Mouse (Mus musculus): Measurements from ENCODE around the gene Hdac9.

- TF ChIP-seq MYOD1 (IDR thresholded peaks at IDR 0.05; ENCODE audit: control insufficient read depth, insufficient read length, low read depth) (peak; percentile 12), CTCF (IDR thresholded peaks at IDR 0.05; ENCODE audit: control insufficient read depth, insufficient read depth, insufficient read length) (no peak), MAX (IDR thresholded peaks at IDR 0.05) (peak; percentile 63), MYOG (IDR thresholded peaks at IDR 0.05; ENCODE audit: control insufficient read depth, extremely low read depth, insufficient read length) (no peak), USF1 (IDR thresholded peaks at IDR 0.05; ENCODE audit: low read depth) (no peak), CEBPB (IDR thresholded peaks at IDR 0.05; ENCODE audit: low read depth) (no peak)
Observed at GRCm38 (mm10) chr12:34040949-34041348, 875.9 kb downstream of the Hdac9 start.

Measured in C2C12 (cell line).